Mouse (Mus musculus): Measurements from ENCODE around the gene Fth1.

The Fth1 gene

GRCm38 (mm10) chr19:10025169-10025875 is 44.9 kb downstream of the Fth1 start:
- DNase-seq = peak; percentile 86

GRCm38 (mm10) chr19:10029746-10030145 is 49.3 kb downstream of the Fth1 start:
- DNase-seq = no peak

- peak; percentile 60 for DNase-seq
Measured at GRCm38 (mm10) chr19:10033211-10033973, 53.0 kb downstream of the Fth1 start.

- DNase-seq = no peak
Measured at GRCm38 (mm10) chr19:10034356-10034755, 54.0 kb downstream of the Fth1 start.
